Mouse (Mus musculus) liver, adult 2 months (tissue): Measurements from ENCODE around the gene Kdm5a. TPM values are rescaled to one million over a fixed set of nuclear protein-coding genes. Genes with fewer than 3 reads are reported as not detected.

Source experiments
- DNase-seq: peaks from one replicate; pipeline ENCODE4 v3.0.0-alpha.2; 2011; ENCODE audit warnings: low read depth, low spot score; ENCODE audit errors: extremely low read depth
- H3K27ac ChIP-seq: fragments of 200-500 bp; replicated peaks from 2 replicates; pipeline ENCODE4 v1.5.1; 2012; ENCODE audit warnings: low read depth, mild to moderate bottlenecking, control low read depth, inconsistent platforms, low read length; ENCODE audit not compliant: insufficient read depth
- H3K27me3 ChIP-seq: fragments of 200-500 bp; 2 replicates; pipeline ENCODE4 v1.6.1; 2012; ENCODE audit warnings: mild to moderate bottlenecking, moderate library complexity, low read length, inconsistent platforms; ENCODE audit not compliant: control insufficient read depth, insufficient read depth
- H3K36me3 ChIP-seq: fragments of 200-500 bp; 2 replicates; pipeline ENCODE4 v1.6.1; 2012; ENCODE audit warnings: low read length, inconsistent platforms; ENCODE audit not compliant: control insufficient read depth, insufficient read depth
- H3K4me1 ChIP-seq: fragments of 200-500 bp; 2 replicates; pipeline ENCODE4 v1.6.1; 2011; ENCODE audit warnings: low read length; ENCODE audit not compliant: control insufficient read depth, insufficient read depth
- H3K4me3 ChIP-seq: fragments of 200-500 bp; 2 replicates; pipeline ENCODE4 v1.5.1; 2011; ENCODE audit warnings: low read depth, mild to moderate bottlenecking, control low read depth, low read length, moderate library complexity; ENCODE audit not compliant: insufficient read depth
- H3K79me2 ChIP-seq: fragments of 200-500 bp; 2 replicates; pipeline ENCODE4 v1.6.1; 2012; ENCODE audit warnings: inconsistent platforms, mild to moderate bottlenecking, low read length, moderate library complexity; ENCODE audit not compliant: control insufficient read depth, insufficient read depth
- H3K9ac ChIP-seq: fragments of 200-500 bp; 2 replicates; pipeline ENCODE4 v1.6.1; 2012; ENCODE audit warnings: low read depth, mild to moderate bottlenecking, control low read depth, inconsistent platforms, low read length
- CTCF ChIP-seq: fragments of 200-500 bp; IDR thresholded peaks from 2 replicates; pipeline ENCODE4 v1.5.1; 2011; ENCODE audit warnings: low read depth, low read length, control low read depth
- POLR2A ChIP-seq: fragments of 200-500 bp; IDR thresholded peaks from 2 replicates; pipeline ENCODE4 v1.6.1; 2011; ENCODE audit warnings: low read length, control low read depth; ENCODE audit not compliant: insufficient read depth; ENCODE audit errors: extremely low read depth
- WGBS: fragments of 180-500 bp; shearing (Covaris S2); methylation state at CpG from one replicate; pipeline ENCODE4 v1.1.7; 2018; 5-methylcytosine and 5-hydroxymethylcytosine counted together
- polyA plus RNA-seq: library from polyadenylated mRNA; depleted of rRNA; stranded (reverse); fragments of >200 nt; gene quantifications from 2 replicates; pipeline ENCODE4 v1.2.3, GENCODE M21; 2012
- total RNA-seq: library from RNA; depleted of rRNA; stranded (reverse); fragments of >200 nt; gene quantifications from 2 replicates; pipeline ENCODE4 v1.2.3, GENCODE M21; 2014

The Kdm5a gene
- total and polyA plus RNA-seq, 2 experiments: 2.2 to 24.2 TPM

GRCm38 (mm10) chr6:120390054-120390453, 26.1 kb downstream of the Kdm5a start:
- WGBS: 87% methylated on average over 3 of the region's 3 CpGs
- Histone ChIP-seq H3K79me2 (no peaks in the 10 kb centered on the region; the same call in 1 of the 2 replicates), H3K36me3 (peaks cover 57% of the 10 kb centered on the region), H3K4me1 (no peaks in the 10 kb centered on the region), H3K9ac (no peak overlapping the region), H3K4me3 (no peak overlapping the region), H3K27ac (no peak overlapping the region), H3K27me3 (no peaks in the 10 kb centered on the region)
- TF ChIP-seq CTCF (no peak), POLR2A (no peak)
- DNase-seq: no peak

- Histone ChIP-seq H3K27me3 (no peaks in the 10 kb centered on the region), H3K27ac (no peak overlapping the region), H3K36me3 (peaks cover 70% of the 10 kb centered on the region), H3K9ac (no peak overlapping the region), H3K79me2 (no peaks in the 10 kb centered on the region; the same call in 1 of the 2 replicates), H3K4me3 (no peak overlapping the region), H3K4me1 (no peaks in the 10 kb centered on the region)
- DNase-seq: no peak
- TF ChIP-seq POLR2A (no peak), CTCF (no peak)
- WGBS: 98% methylated on average over 2 of the region's 2 CpGs
These were observed 28.9 kb downstream of the Kdm5a start for GRCm38 (mm10) chr6:120392811-120393210.

- Histone ChIP-seq H3K9ac (no peak overlapping the region), H3K4me3 (no peak overlapping the region), H3K4me1 (no peaks in the 10 kb centered on the region), H3K79me2 (no peaks in the 10 kb centered on the region; the same call in 1 of the 2 replicates), H3K27ac (no peak overlapping the region), H3K27me3 (no peaks in the 10 kb centered on the region), H3K36me3 (peaks cover 64% of the 10 kb centered on the region)
- no peak for DNase-seq
- 82% methylated on average over 5 of the region's 5 CpGs for WGBS
- TF ChIP-seq CTCF: no peak
- TF ChIP-seq POLR2A: no peak
These were observed 31.9 kb downstream of the Kdm5a start for GRCm38 (mm10) chr6:120395622-120396345.

GRCm38 (mm10) chr6:120403936-120404335, 40.0 kb downstream of the Kdm5a start:
- Histone ChIP-seq H3K9ac (no peak overlapping the region), H3K27ac (no peak overlapping the region), H3K4me1 (no peaks in the 10 kb centered on the region), H3K4me3 (no peak overlapping the region), H3K27me3 (no peaks in the 10 kb centered on the region), H3K36me3 (peaks cover 66% of the 10 kb centered on the region), H3K79me2 (no peaks in the 10 kb centered on the region; the same call in 1 of the 2 replicates)
- DNase-seq: no peak
- no peak for TF ChIP-seq POLR2A
- TF ChIP-seq CTCF: no peak
- 94% methylated on average over 1 of the region's 1 CpGs for WGBS

GRCm38 (mm10) chr6:120438161-120438560, 74.2 kb downstream of the Kdm5a start:
- H3K36me3 ChIP-seq: peaks cover 39% of the 10 kb centered on the region
- TF ChIP-seq POLR2A: no peak
- no peak for TF ChIP-seq CTCF
- no peaks in the 10 kb centered on the region for H3K27me3 ChIP-seq
- no peak overlapping the region for H3K9ac ChIP-seq
- WGBS: 37% methylated on average over 3 of the region's 3 CpGs
- no peaks in the 10 kb centered on the region; the same call in 1 of the 2 replicates for H3K79me2 ChIP-seq
- no peak overlapping the region for H3K27ac ChIP-seq
- peak; percentile 71 for DNase-seq
- peaks cover 12% of the 10 kb centered on the region for H3K4me1 ChIP-seq
- H3K4me3 ChIP-seq: no peak overlapping the region

GRCm38 (mm10) chr6:120442171-120442749, 78.3 kb downstream of the Kdm5a start:
- 23% methylated on average over 4 of the region's 4 CpGs for WGBS
- H3K36me3 ChIP-seq: peaks cover 26% of the 10 kb centered on the region

More at GRCm38 (mm10) chr6:120442171-120442749, 78.3 kb downstream of the Kdm5a start:
- Histone ChIP-seq H3K27ac (peak overlapping the region; percentile 78), H3K27me3 (no peaks in the 10 kb centered on the region), H3K4me3 (no peak overlapping the region), H3K4me1 (peaks cover 16% of the 10 kb centered on the region), H3K9ac (no peak overlapping the region), H3K79me2 (no peaks in the 10 kb centered on the region; the same call in 1 of the 2 replicates)
- TF ChIP-seq CTCF (no peak), POLR2A (no peak)
- DNase-seq: peak; percentile 79
